Mouse (Mus musculus): ENCODE results near the gene Urah. TPM values are rescaled to one million over a fixed set of nuclear protein-coding genes. Genes with fewer than 3 reads are reported as not detected.

The Urah gene
- not detected in 2 replicates for polyA plus RNA-seq (2014; fragmentation: Nextera tagmentation; extraction: Ambion mirVana)

GRCm38 (mm10) chr7:140834968-140835757 is at the start of gene Urah:
Gene Urah (plus strand): TSS chr7:140835018.
- no peak within 1 kb of the TSS for H3K27ac ChIP-seq (ENCODE audit: low read depth, low read length)
- no peaks in the 10 kb centered on the region for H3K36me3 ChIP-seq (ENCODE audit: control insufficient read depth, insufficient read depth, low read length)
- H3K4me1 ChIP-seq (ENCODE audit: control insufficient read depth, insufficient read depth, low read length) = no peaks in the 10 kb centered on the region
- no peak within 1 kb of the TSS for H3K4me2 ChIP-seq
- no peak within 1 kb of the TSS for H3K4me3 ChIP-seq (ENCODE audit: low read depth, low read length)
- peaks cover 21% of the 10 kb centered on the region for H3K27me3 ChIP-seq (ENCODE audit: control insufficient read depth, insufficient read depth, low read length)
- ATAC-seq (replicated peaks; ENCODE audit: insufficient number of reproducible peaks, low FRiP score, low TSS enrichment) = no peak
- WGBS (ENCODE audit: insufficient replicate concordance) = 40% methylated on average over 20 of the region's 20 CpGs
- no peaks in the 10 kb centered on the region for H3K9me3 ChIP-seq (replicated peaks; ENCODE audit: control insufficient read depth, low read length)
- H3K9ac ChIP-seq (ENCODE audit: low read depth, low read length) = no peak within 1 kb of the TSS

GRCm38 (mm10) chr7:140787406-140788052 is 47.3 kb upstream of the Urah start, which contains the start of gene Syce1:
Gene Syce1 (minus strand): TSS chr7:140787852.
- Histone ChIP-seq H3K4me1 (ENCODE audit: control insufficient read depth, insufficient read depth, low read length) (no peaks in the 10 kb centered on the region), H3K9me3 (replicated peaks; ENCODE audit: control insufficient read depth, low read length) (no peaks in the 10 kb centered on the region), H3K4me3 (ENCODE audit: low read depth, low read length) (no peak within 1 kb of the TSS), H3K27me3 (ENCODE audit: control insufficient read depth, insufficient read depth, low read length) (no peaks in the 10 kb centered on the region), H3K27ac (ENCODE audit: low read depth, low read length) (no peak within 1 kb of the TSS), H3K36me3 (ENCODE audit: control insufficient read depth, insufficient read depth, low read length) (no peaks in the 10 kb centered on the region), H3K9ac (ENCODE audit: low read depth, low read length) (no peak within 1 kb of the TSS), H3K4me2 (no peak within 1 kb of the TSS)
- ATAC-seq (replicated peaks; ENCODE audit: insufficient number of reproducible peaks, low FRiP score, low TSS enrichment) = no peak; the same call in 1 of the 2 replicates
- WGBS (ENCODE audit: insufficient replicate concordance) = 64% methylated on average over 33 of the region's 33 CpGs

- 82% methylated on average over 7 of the region's 7 CpGs for WGBS (ENCODE audit: insufficient replicate concordance)
- Histone ChIP-seq H3K27me3 (ENCODE audit: control insufficient read depth, insufficient read depth, low read length) (no peaks in the 10 kb centered on the region), H3K27ac (ENCODE audit: low read depth, low read length) (no peak overlapping the region), H3K9me3 (replicated peaks; ENCODE audit: control insufficient read depth, low read length) (no peaks in the 10 kb centered on the region), H3K36me3 (ENCODE audit: control insufficient read depth, insufficient read depth, low read length) (no peaks in the 10 kb centered on the region), H3K4me3 (ENCODE audit: low read depth, low read length) (no peak overlapping the region), H3K9ac (ENCODE audit: low read depth, low read length) (no peak overlapping the region), H3K4me2 (no peak overlapping the region), H3K4me1 (ENCODE audit: control insufficient read depth, insufficient read depth, low read length) (no peaks in the 10 kb centered on the region)
- no peak; the same call in 1 of the 2 replicates for ATAC-seq (replicated peaks; ENCODE audit: insufficient number of reproducible peaks, low FRiP score, low TSS enrichment)
Observed at GRCm38 (mm10) chr7:140788053-140788435, 46.8 kb upstream of the Urah start.

- 63% methylated on average over 4 of the region's 4 CpGs for WGBS (ENCODE audit: insufficient replicate concordance)
- Histone ChIP-seq H3K4me2 (no peak overlapping the region), H3K27me3 (ENCODE audit: control insufficient read depth, insufficient read depth, low read length) (no peaks in the 10 kb centered on the region), H3K4me3 (ENCODE audit: low read depth, low read length) (no peak overlapping the region), H3K9me3 (replicated peaks; ENCODE audit: control insufficient read depth, low read length) (no peaks in the 10 kb centered on the region), H3K27ac (ENCODE audit: low read depth, low read length) (no peak overlapping the region), H3K9ac (ENCODE audit: low read depth, low read length) (no peak overlapping the region), H3K36me3 (ENCODE audit: control insufficient read depth, insufficient read depth, low read length) (no peaks in the 10 kb centered on the region), H3K4me1 (ENCODE audit: control insufficient read depth, insufficient read depth, low read length) (no peaks in the 10 kb centered on the region)
- ATAC-seq (replicated peaks; ENCODE audit: insufficient number of reproducible peaks, low FRiP score, low TSS enrichment) = no peak
Observed at GRCm38 (mm10) chr7:140793541-140793940, 41.3 kb upstream of the Urah start.

- no peak overlapping the region for H3K4me2 ChIP-seq
- no peak overlapping the region for H3K4me3 ChIP-seq (ENCODE audit: low read depth, low read length)
- WGBS (ENCODE audit: insufficient replicate concordance) = 76% methylated on average over 3 of the region's 3 CpGs
- H3K4me1 ChIP-seq (ENCODE audit: control insufficient read depth, insufficient read depth, low read length) = no peaks in the 10 kb centered on the region
- no peaks in the 10 kb centered on the region for H3K27me3 ChIP-seq (ENCODE audit: control insufficient read depth, insufficient read depth, low read length)
- H3K9ac ChIP-seq (ENCODE audit: low read depth, low read length) = no peak overlapping the region
- H3K36me3 ChIP-seq (ENCODE audit: control insufficient read depth, insufficient read depth, low read length) = no peaks in the 10 kb centered on the region
- no peak overlapping the region for H3K27ac ChIP-seq (ENCODE audit: low read depth, low read length)
- no peak for ATAC-seq (replicated peaks; ENCODE audit: insufficient number of reproducible peaks, low FRiP score, low TSS enrichment)
- no peaks in the 10 kb centered on the region for H3K9me3 ChIP-seq (replicated peaks; ENCODE audit: control insufficient read depth, low read length)
Observed at GRCm38 (mm10) chr7:140797619-140798018, 37.2 kb upstream of the Urah start.

- 56% methylated on average over 2 of the region's 2 CpGs for WGBS (ENCODE audit: insufficient replicate concordance)
- Histone ChIP-seq H3K9ac (ENCODE audit: low read depth, low read length) (no peak overlapping the region), H3K4me3 (ENCODE audit: low read depth, low read length) (no peak overlapping the region), H3K27ac (ENCODE audit: low read depth, low read length) (no peak overlapping the region), H3K9me3 (replicated peaks; ENCODE audit: control insufficient read depth, low read length) (no peaks in the 10 kb centered on the region), H3K4me2 (no peak overlapping the region), H3K36me3 (ENCODE audit: control insufficient read depth, insufficient read depth, low read length) (no peaks in the 10 kb centered on the region), H3K4me1 (ENCODE audit: control insufficient read depth, insufficient read depth, low read length) (no peaks in the 10 kb centered on the region), H3K27me3 (ENCODE audit: control insufficient read depth, insufficient read depth, low read length) (no peaks in the 10 kb centered on the region)
- ATAC-seq (replicated peaks; ENCODE audit: insufficient number of reproducible peaks, low FRiP score, low TSS enrichment) = 0 out of 2 replicates have a peak, but pooled peaks have one; percentile 57
Observed at GRCm38 (mm10) chr7:140798212-140798611, 36.6 kb upstream of the Urah start.

GRCm38 (mm10) chr7:140802629-140803028 is 32.2 kb upstream of the Urah start:
- H3K4me2 ChIP-seq = no peak overlapping the region
- H3K4me1 ChIP-seq (ENCODE audit: control insufficient read depth, insufficient read depth, low read length) = no peaks in the 10 kb centered on the region
- no peaks in the 10 kb centered on the region for H3K36me3 ChIP-seq (ENCODE audit: control insufficient read depth, insufficient read depth, low read length)
- ATAC-seq (replicated peaks; ENCODE audit: insufficient number of reproducible peaks, low FRiP score, low TSS enrichment) = no peak
- H3K9ac ChIP-seq (ENCODE audit: low read depth, low read length) = no peak overlapping the region
- H3K27ac ChIP-seq (ENCODE audit: low read depth, low read length) = no peak overlapping the region
- H3K4me3 ChIP-seq (ENCODE audit: low read depth, low read length) = no peak overlapping the region
- H3K9me3 ChIP-seq (replicated peaks; ENCODE audit: control insufficient read depth, low read length) = no peaks in the 10 kb centered on the region
- 78% methylated on average over 6 of the region's 6 CpGs for WGBS (ENCODE audit: insufficient replicate concordance)
- no peaks in the 10 kb centered on the region for H3K27me3 ChIP-seq (ENCODE audit: control insufficient read depth, insufficient read depth, low read length)

GRCm38 (mm10) chr7:140805704-140806103 is 29.1 kb upstream of the Urah start:
- Histone ChIP-seq H3K4me2 (no peak overlapping the region), H3K27me3 (ENCODE audit: control insufficient read depth, insufficient read depth, low read length) (no peaks in the 10 kb centered on the region), H3K4me3 (ENCODE audit: low read depth, low read length) (no peak overlapping the region), H3K27ac (ENCODE audit: low read depth, low read length) (no peak overlapping the region), H3K4me1 (ENCODE audit: control insufficient read depth, insufficient read depth, low read length) (no peaks in the 10 kb centered on the region), H3K36me3 (ENCODE audit: control insufficient read depth, insufficient read depth, low read length) (no peaks in the 10 kb centered on the region), H3K9me3 (replicated peaks; ENCODE audit: control insufficient read depth, low read length) (no peaks in the 10 kb centered on the region), H3K9ac (ENCODE audit: low read depth, low read length) (no peak overlapping the region)
- no peak for ATAC-seq (replicated peaks; ENCODE audit: insufficient number of reproducible peaks, low FRiP score, low TSS enrichment)
- WGBS (ENCODE audit: insufficient replicate concordance) = 19% methylated on average over 1 of the region's 1 CpGs

Measured in heart, embryonic 11.5 days (tissue).